Mouse (Mus musculus) frontal cortex, postnatal 25 days (tissue): ENCODE results near the gene Tcte1.
A peak's percentile ranks its signal among the peaks of the same experiment; 100 is the strongest.

Source experiments
- DNase-seq, 2 experiments: peaks; one replicate each; pipeline ENCODE4 v3.0.0; 2022; ENCODE audit warnings: low spot score in 2 of 2

The Tcte1 gene

DNA sequence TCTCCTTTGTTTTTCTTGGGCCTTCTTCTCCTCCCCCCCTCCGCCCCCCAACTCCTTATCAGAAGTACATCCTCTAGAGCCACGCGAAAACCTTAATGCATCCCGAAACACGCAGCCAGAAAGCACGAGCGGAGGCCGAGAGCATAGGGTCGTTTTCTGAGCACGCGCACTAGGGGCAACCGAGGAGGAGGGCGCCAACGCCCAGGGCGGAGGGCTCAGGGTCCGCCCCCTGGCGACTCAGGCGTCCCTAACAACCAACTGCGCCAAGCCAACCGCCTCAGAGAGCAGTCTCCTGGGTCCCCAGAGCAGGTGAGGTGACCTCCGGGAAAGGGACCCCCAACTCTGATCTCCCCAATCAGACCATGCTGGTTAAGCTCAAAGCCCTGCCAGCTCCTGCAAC, at the start of gene Tcte1:
Gene Tcte1 (plus strand): TSS at position 172 of the 400 bp plus-strand sequence.
- no peak for DNase-seq

- DNase-seq = no peak
Measured at GRCm38 (mm10) chr17:45473667-45474066, 49.6 kb upstream of the Tcte1 start.

GRCm38 (mm10) chr17:45474146-45474545, 49.1 kb upstream of the Tcte1 start:
- no peak for DNase-seq

GRCm38 (mm10) chr17:45474669-45475465, 48.4 kb upstream of the Tcte1 start, which contains the start of gene Spats1:
TSS of gene Spats1 (minus strand) at chr17:45475415.
- peak; percentile 58 to 76 for DNase-seq

DNA sequence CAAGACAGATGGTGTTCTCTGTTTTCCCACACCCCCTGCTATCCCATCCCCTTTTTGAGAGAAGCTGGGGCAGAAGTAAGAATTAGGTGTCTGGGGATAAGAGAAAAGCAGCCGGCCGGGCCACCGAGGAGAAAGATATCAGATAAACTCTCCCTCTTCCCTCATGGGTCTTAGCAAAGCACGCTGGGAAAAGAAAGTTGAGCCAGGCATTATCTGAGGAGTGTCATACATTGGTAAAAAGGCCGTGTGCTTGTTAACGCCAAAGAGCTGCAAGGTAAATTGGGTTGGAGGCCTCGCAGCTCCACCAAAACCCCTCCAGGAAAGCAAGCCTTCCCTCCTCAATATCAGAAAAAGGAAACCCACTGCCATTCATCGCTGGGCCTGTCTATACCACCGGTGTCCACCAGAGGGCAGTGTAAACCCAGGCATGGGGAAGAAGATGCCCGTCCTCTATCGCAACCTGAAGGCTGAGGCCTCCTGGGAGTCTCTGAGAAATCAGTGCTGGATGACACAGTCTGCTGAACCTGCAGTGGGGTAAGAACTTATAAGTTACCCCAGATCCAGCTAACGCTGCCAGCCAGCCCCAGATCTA, 44.9 kb upstream of the Tcte1 start:
- DNase-seq = peak; percentile 80 to 88

DNA sequence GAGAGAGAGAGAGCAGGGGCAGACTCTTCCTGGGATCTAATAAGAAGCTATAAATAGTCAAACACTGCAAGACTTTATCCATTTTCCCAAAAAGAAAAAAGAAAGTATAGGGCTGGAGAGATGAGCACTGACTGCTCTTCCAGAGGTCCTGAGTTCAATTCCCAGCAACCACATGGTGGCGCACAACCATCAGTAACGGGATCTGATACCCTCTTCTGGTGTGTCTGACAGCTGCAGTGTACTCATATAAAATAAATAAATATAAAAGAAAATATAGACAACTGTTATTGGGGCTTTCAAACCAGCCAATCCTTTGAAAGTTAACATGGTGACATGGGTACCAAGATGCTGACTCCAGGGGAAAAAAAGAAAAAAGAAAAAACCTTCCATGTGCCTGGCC, 42.8 kb upstream of the Tcte1 start:
- DNase-seq = no peak

DNA sequence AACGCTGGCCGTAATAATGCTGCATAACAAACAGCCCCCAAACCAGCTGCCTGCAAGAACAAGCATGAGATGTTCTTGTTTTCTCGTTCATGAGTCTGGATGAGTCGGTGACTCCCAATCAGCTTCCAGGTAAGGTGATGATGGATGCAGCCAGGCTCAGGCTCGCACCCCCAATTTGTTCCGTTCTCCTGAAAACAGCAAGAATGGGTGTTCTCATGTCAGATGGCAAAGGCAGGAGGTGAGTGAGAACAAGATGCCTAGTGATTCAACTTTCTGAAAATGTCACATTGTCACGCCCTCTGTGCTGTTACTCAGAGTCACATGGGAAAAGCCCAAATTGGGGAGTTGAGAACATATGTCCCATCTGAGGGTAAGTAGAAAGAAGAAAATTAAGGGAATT, 37.7 kb upstream of the Tcte1 start:
- DNase-seq = no peak

- no peak for DNase-seq
Measured at GRCm38 (mm10) chr17:45487216-45487615, 36.0 kb upstream of the Tcte1 start.

GRCm38 (mm10) chr17:45488321-45489254, 34.6 kb upstream of the Tcte1 start:
- DNase-seq = no peak

DNA sequence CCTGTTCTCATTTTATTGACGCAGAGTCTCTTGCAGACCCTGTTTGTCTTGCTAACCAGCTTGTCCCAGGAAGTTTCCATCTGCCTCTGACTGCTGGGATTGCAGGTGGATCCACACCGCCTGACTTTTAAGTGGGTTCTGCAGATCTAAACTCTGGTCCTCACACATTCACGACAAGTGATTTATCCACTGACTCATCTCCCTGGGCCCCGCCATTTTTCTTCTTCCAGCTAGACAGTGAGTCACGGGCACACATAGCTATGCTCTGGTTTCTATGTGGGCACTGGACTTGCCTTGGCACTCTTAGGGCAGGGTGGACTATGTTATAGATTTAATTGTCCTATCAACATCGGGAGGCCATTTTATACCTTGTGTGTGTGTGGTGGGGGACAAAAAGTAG, 33.5 kb upstream of the Tcte1 start:
- DNase-seq = no peak

DNA sequence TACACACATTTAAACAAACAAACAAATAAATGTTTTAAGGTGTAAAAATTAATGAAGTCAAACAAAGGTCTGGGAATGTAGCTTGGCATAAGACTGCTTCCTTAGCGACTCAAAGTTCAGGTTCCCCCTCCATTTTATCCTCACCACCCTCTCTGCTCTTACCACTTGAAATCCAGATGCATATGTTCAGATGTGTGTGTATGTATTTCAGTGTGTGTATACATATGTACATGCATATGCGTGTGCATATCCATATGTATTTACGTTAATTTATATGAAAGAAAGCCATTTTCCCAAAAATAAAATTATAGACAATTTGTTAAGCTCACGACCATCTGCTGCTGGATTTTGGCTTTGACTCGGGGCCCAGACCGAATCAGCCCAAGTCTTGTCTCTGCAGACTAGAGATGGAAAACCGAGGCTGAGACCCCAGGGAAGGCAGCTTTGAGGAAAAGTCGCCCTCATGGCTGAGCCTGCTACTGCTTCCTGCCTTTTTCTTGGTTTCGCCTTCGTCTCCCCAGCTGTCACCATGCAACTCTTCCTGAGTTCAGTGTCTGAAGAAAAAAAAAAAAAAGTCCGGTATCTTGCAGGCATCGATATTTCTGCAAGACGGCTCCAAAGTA, 32.6 kb upstream of the Tcte1 start:
- no peak for DNase-seq

- no peak for DNase-seq
Measured at GRCm38 (mm10) chr17:45495398-45495797, 27.8 kb upstream of the Tcte1 start.

- DNase-seq = no peak
Measured at GRCm38 (mm10) chr17:45498397-45498796, 24.8 kb upstream of the Tcte1 start.

GRCm38 (mm10) chr17:45499516-45499915, 23.7 kb upstream of the Tcte1 start:
- DNase-seq = no peak

GRCm38 (mm10) chr17:45500981-45501380, 22.3 kb upstream of the Tcte1 start:
- DNase-seq = no peak

DNA sequence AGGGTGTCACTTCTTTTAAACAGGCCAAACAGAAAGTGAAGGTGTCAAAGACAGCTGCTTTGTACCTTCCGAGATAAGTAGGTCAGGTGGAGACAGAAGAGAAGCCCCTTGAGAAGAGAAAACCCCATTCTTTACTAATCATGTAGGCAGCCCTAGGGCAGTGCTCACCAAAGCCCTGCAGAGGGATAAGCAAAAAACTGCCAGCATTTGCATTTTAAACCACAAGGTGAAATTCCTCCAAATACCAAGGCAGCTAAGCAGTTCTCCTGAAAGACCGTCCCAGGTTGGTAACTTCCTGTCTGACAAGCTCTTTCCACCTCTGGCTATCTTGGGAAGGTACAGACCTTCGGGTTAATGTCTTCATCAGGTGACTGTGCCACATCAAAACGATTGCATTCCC, 20.9 kb upstream of the Tcte1 start:
- DNase-seq = no peak

- DNase-seq = no peak
Measured at GRCm38 (mm10) chr17:45503301-45503973, 19.8 kb upstream of the Tcte1 start.

DNA sequence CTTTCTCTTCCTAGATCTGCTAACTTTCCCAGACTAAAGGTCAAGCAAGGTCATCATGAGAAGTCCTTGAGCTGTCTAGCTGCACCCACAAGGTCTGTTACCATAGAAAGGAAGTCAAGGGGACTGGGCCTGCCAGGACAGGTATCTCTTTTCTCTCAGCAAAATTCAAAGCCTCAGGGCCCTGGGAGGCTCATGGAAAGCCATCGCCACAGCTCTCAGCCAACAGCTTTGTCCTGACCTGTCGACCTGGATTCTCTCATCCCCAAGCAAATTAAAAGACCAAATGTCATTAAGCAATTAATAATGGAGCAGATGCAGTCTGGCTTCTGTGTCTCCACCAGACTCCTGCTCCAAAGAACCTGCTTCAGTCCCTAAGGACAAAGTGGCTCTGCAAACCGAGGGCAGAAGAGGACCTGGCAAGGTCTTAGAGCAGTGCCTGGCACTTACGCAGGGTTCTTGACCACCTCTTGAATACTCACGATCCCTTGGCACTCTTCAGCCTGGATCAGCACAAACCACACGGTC, 17.2 kb upstream of the Tcte1 start:
- DNase-seq = no peak

GRCm38 (mm10) chr17:45506700-45507189, 16.5 kb upstream of the Tcte1 start, which contains the start of gene Aars2:
TSS of gene Aars2 (plus strand) at chr17:45506841.
- peak; percentile 89 to 92 for DNase-seq

DNA sequence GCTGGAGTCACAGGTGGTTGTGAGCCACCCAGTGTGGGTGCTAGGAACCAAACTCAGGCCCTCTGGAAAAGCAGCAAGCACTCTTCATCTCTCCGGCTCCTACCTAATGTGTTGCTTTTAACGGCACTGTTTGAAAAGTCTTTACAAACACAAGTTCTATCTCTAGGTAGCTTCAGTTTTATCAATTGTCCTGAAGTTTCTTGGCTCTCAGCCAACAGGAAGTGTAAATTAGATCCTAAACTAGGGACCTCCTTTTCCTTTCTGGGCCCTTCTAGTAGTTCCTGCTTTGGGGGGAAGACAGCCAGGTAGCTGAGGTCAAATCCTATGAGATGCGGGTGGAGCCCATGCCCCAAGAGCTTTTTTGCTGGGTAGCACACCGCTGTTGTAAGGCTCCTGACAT, 12.4 kb upstream of the Tcte1 start:
- DNase-seq = no peak

- DNase-seq = no peak
Measured at GRCm38 (mm10) chr17:45511757-45512156, 11.5 kb upstream of the Tcte1 start.
